Mouse (Mus musculus): ENCODE measurements around the gene Tmem143.
"Not testable (repeated sequence)": the region's sequence is repeated elsewhere in the genome, so short reads cannot be mapped to it uniquely, and the experiment has no call there.

Tmem143 gene

DNA sequence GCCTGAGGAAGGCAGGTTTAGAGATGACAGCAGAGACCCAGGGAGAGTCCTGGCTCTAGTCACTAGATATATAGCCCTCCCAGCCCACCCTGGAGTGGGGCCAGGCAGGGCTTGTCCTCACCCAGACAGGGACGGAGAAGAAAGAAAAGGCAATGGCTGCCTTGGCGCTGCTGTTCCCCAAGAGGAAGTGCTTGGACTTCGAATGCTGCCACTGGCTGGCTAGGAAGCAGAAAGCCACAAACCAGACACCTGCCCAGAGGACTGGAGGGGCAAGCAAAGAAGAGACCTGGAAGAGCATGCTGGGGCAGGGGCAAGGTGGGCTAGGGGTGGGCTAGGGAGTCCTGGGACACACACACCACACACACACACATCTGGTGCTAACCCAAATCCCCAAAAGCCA, 9.5 kb upstream of the Tmem143 start:
- no peak for DNase-seq (ENCODE audit: low spot score in 2 of 2)

DNA sequence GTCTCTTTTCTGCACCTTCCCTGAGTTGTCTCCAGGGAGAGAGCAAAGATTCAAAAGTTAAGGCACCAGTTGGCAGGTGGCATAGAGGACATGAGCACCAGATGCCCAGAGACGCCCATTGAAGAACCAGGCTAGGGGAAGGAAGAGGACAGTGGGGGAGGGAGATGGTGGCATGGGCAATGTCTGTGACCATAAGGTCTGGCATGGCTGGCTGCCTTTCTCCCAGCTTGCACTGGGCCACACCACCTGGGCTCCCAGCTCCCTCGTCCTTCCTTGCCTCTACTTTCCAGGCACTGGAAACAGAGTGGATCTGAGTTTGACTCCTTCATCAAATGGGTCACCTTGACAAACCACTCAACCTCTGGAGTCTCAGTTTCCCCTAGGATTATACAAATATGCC, 4.1 kb upstream of the Tmem143 start:
- DNase-seq (ENCODE audit: low spot score in 2 of 2) = no peak

DNA sequence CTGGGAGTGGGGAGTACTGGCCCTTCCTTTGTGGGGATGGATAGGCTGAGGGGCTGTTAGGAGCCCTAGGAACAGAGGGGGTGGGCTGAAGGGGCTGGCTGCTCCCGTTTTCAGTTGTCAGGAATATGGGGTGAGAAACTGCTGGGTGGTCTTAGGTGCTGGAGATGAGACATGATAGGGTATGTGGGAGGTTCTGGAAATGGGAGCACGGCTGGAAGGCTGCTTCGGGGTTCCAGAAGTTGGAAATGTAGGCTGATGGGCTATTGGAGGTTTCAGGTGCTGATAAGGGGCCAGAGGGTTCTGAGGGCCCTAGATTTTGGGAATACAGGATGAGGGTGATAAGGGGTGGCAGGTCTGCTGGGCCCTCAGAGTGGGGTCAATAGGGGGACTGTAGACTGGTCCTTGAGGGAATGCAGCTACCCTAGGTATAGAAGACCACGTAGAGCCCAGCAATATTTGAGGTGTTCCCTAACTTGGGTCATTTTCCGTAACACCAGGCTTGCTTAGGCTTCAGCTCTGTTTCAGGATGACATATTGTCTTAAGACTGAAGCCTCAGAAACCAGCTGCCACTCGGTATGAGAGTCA, 717 bp upstream of the Tmem143 start:
- no peak for DNase-seq (ENCODE audit: low spot score in 2 of 2)

GRCm38 (mm10) chr7:45897258-45897757, 567 bp downstream of the Tmem143 start:
- DNase-seq (ENCODE audit: low spot score in 2 of 2) = peak in 1 of 2 experiments; percentile 61

DNA sequence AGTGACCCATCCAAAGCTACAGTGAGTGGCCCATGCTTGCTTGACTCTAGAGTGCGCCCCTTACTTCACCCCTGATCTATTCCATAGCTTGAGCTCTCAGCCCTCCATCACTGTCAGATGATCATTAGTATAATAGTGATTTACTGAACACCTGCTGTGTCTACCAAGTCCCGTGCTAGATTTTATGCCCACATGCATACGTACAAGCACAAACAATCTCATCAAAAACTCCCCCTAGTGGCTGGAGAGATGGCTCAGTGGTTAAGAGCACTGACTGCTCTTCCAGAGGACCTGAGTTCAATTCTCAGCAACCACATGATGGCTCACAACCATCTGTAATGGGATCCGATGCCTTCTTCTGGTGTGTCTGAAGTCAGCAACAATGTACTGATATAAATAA, 1.4 kb downstream of the Tmem143 start:
- not testable (repeated sequence) for DNase-seq (ENCODE audit: low spot score in 2 of 2)

DNA sequence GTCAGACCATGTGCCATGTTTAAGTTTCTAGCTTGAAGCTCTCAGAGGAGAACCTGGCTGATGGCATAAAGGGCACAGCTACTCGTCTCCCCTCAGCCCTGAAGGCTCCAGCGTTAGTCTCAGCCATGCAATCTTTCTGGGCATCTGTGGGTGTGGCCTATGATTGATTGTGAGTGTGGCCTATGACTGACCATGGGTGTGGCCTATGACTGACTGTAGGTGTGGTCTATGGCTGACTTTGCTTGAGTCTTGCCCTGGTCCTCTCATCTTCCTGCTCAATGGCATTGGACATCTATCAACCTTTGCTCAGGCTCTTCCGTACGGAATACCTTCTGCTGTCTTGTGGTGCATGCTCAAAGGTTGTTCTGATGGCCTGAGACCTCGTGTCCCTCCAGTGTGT, 4.8 kb downstream of the Tmem143 start:
- no peak for DNase-seq (ENCODE audit: low spot score in 2 of 2)

DNA sequence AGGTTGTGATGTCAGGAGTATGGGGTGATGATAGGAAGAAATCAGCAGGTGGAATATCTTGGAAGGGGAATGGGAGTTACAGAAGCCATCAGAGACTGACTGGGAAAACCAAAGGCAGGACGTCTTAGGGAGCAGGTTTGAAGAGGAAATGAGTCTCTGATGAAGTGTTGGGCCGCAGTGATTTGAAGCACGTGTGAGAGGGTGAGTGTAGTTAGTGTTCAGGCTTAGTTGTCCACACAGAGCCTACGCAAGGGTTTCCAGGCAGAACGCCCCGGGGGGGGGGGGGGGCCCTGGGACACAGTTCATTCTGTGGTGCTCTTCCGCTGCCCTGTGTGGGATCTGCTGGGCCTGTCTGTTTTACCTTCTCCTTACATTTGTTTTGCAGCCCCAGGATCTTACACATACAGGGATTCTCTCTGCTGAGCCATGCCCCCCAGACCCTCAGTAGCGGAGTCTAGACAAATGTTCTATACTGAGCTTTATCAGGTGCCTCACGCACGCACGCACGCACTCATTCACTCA, 5.8 kb downstream of the Tmem143 start:
- no peak for DNase-seq (ENCODE audit: low spot score in 2 of 2)

DNA sequence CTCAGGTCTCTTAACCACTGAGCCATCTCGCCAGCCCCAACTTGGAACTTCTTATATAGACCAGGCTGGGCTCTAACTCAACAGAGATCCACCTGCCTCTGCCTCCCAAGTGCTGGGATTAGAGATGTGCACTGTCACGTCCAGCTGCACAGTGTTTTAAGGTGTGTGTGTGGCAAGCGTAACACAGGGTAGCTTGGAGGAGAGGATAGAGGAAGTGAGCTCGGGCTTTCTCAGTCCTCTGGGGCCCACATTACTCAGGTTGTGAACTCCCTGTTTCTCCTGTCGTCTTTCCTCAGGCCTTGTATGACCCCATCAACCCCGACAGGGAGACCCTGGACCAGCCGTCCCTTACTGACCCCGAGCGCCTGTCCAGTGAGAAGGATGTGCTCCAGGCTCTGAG, 9.9 kb downstream of the Tmem143 start:
- no peak for DNase-seq (ENCODE audit: low spot score in 2 of 2)

GRCm38 (mm10) chr7:45908384-45908783, 11.6 kb downstream of the Tmem143 start:
- DNase-seq (ENCODE audit: low spot score in 2 of 2) = no peak

GRCm38 (mm10) chr7:45909145-45909544, 12.4 kb downstream of the Tmem143 start:
- DNase-seq (ENCODE audit: low spot score in 2 of 2) = no peak

- no peak for DNase-seq (ENCODE audit: low spot score in 2 of 2)
Measured at GRCm38 (mm10) chr7:45914067-45914466, 17.3 kb downstream of the Tmem143 start.

- no peak for DNase-seq (ENCODE audit: low spot score in 2 of 2)
Measured at GRCm38 (mm10) chr7:45915011-45915410, 18.3 kb downstream of the Tmem143 start.

DNA sequence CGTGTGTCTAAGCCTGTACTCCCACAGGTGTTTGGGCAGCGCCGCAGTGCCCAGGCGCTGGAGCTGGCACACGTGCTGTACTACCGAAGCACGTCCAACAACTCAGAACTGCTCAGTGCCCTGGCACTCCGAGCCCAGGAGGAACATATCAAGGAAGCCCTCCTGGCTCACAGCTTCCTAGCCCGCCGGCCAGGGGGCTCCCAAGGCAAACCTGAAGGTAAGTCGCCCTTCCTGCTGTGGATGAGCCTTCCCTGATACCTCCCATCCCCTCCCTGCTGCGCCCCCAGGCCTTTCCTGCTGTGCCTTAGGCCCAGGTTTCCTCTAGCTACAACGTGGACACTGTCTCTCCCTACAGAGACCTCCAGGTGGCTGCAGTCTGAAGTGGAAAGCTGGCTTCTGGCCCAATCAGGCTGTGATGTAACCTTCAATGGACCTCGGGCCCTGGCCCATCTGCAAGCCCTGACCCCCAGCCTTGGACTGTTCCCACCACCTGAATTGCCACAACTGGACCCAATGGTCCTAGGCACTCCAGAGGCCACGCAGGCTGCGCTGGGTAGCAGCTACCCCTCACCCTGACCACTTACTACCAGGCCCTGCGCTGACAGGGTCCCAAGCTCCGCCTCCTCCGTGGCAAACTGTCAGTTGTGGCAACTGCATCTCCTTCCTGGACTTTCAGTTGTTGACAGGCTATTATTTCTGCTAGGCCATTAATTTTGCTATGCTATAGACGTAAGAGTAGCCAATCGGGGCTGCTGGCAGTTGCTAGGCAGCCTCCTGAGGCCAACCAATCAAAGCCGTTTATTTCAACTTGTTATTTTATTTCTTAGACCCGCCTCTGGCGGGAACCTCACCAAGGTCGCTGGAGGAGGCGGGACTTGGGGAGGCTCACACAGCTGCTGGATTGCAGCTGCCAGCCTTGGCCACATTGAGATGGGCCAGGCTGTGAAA, 19.6 kb downstream of the Tmem143 start:
- peak; percentile 71 to 79 for DNase-seq (ENCODE audit: low spot score in 2 of 2)

GRCm38 (mm10) chr7:45917004-45917704, 20.4 kb downstream of the Tmem143 start:
- no peak for DNase-seq (ENCODE audit: low spot score in 2 of 2)

DNA sequence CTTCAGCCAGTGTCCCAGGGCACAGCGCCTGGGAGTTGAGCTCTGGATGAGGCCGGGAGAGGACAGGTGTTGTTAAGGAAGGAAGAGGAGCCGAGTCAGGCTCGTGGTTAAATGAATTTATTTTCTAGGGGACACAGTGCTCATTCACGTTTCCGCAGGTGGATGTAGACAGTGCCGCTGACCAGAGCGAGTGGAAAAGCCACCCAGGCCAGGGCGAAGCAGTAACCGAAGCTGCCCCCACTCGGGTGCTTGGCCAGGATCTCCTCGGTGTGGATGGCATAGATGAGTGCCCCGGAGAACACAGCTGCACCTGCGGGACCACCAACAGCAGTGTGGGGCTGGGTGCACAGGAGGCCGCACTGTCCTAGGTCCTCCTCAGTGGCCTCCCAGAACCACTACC, 21.2 kb downstream of the Tmem143 start:
- DNase-seq (ENCODE audit: low spot score in 2 of 2) = no peak

- DNase-seq (ENCODE audit: low spot score in 2 of 2) = no peak
Measured at GRCm38 (mm10) chr7:45919083-45919671, 22.4 kb downstream of the Tmem143 start.

- DNase-seq (ENCODE audit: low spot score in 2 of 2) = no peak
Measured at GRCm38 (mm10) chr7:45919761-45920160, 23.0 kb downstream of the Tmem143 start.

DNA sequence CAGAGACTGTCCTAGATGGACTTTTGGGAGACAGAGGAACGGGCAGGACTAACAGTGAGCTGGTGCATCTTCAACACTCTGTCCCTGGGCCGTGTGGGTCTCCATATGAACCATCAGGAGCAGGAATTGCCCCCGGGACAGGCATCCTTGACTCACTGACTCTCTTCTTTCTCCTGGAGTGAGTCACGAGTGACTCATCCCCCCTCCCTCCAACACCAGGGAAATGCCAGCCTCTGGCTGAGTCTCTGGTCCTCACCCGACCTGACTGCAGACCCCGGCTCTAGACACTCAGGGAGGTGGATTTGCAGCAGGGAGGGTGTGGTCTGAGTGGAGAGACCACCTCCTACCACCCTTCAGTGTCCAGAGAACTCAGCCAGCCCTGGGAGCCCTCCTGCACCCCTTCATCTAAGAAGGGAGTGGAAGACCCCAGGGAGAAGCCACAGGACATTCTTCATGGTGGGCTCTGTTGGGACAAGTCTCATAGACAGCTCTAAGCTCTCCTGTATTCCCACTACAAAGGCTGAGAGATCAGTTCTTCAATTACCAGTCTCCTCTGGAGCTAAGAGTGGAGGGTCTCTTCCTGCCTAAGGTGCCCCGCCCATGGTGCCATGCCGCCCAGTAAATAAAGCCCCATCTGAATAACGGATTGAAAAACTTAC, 24.0 kb downstream of the Tmem143 start:
- DNase-seq (ENCODE audit: low spot score in 2 of 2) = no peak

GRCm38 (mm10) chr7:45921242-45921621, 24.5 kb downstream of the Tmem143 start, which contains the start of gene Emp3:
Emp3 (minus strand) TSS chr7:45921404.
- no peak for DNase-seq (ENCODE audit: low spot score in 2 of 2)

DNA sequence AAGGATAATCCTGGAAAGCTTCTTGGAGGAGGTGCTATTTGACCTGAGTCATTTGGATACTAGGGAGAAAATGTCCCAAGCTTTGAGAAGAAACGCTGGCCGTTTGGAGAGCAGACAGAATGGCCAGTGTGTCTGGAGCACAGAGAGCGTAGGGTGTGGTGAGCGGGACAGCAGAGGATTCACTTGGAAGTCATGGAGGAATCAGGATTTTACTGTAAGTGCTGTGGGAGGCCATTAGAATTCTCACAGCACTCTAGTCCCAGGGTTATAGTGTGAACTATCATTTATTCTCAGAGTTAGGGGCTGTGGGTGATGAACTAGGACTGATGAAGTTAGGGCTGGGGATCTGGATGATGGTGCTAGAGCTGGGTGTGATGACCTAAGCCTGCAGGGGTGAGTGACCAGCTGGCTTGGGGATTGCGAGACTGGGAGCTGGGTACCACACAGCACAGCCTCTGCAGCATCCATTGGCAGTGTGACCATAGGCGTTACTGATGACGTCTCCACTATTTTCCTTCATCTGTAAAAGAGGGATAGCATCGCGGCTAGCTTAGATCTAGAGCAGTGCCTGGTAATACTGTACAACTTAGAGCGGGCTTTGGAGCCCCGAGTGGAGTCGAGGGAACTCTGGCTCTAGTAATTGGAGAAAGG, 25.3 kb downstream of the Tmem143 start:
- no peak for DNase-seq (ENCODE audit: low spot score in 2 of 2)
